ENCODE assay signal across 8 mouse cellular contexts in genomic region chr10:127340577-127341359, GRCm38 (mm10). TPM values are rescaled to one million over a fixed set of nuclear protein-coding genes. Genes with fewer than 3 reads are reported as not detected.
DNase-seq lines count a peak whose midpoint lies in the region; ATAC-seq and TF ChIP-seq lines count a peak whose summit lies in the region.

No protein-coding gene starts in this region.

- ATAC-seq in hindbrain, embryonic 15.5 days (ENCODE audit: low FRiP score, low read depth) = no peak
- ATAC-seq in midbrain, postnatal 0 days (ENCODE audit: low FRiP score) = no peak

- H3K27ac ChIP-seq in layer of hippocampus, adult 2 months = no peak overlapping the region
- 0 out of 2 replicates have a peak overlapping the region, but pooled peaks have one; percentile 28 for H3K27ac ChIP-seq in hindbrain, embryonic 15.5 days (replicated peaks)
- no peak overlapping the region for H3K27ac ChIP-seq in midbrain, postnatal 0 days (ENCODE audit: low read depth, low read length)

- DNase-seq in layer of hippocampus, adult 2 months (ENCODE audit: low spot score in 2 of 2) = no peak
- DNase-seq in layer of hippocampus, adult 9-11 months = no peak
- DNase-seq in embryo, embryonic 11 days = peak; percentile 83
- peak; percentile 42 for DNase-seq in midbrain, postnatal 0 days (ENCODE audit: low spot score)
- DNase-seq in spleen, postnatal 10 days (ENCODE audit: low spot score in 2 of 2) = no peak
- DNase-seq in urinary bladder, postnatal 10 days (ENCODE audit: low spot score) = no peak
- DNase-seq in gastrocnemius, adult 18-20 months (ENCODE audit: low spot score) = no peak

- under 1% methylated on average over 27 of the region's 27 CpGs for WGBS in hindbrain, embryonic 15.5 days
- WGBS in midbrain, postnatal 0 days = under 1% methylated on average over 27 of the region's 27 CpGs

- H3K27me3 ChIP-seq in hindbrain, embryonic 15.5 days = peaks cover 38% of the 10 kb centered on the region
- H3K27me3 ChIP-seq in midbrain, postnatal 0 days (ENCODE audit: insufficient read depth, low read length) = peaks cover 30% of the 10 kb centered on the region

- peak overlapping the region; percentile 51; the same call in 1 of the 2 replicates for H3K4me3 ChIP-seq in layer of hippocampus, adult 2 months
- peak overlapping the region; percentile 36 for H3K4me3 ChIP-seq in hindbrain, embryonic 15.5 days
- H3K4me3 ChIP-seq in midbrain, postnatal 0 days (ENCODE audit: low read depth, low read length) = peak overlapping the region; percentile 26

- no peaks in the 10 kb centered on the region for H3K9me3 ChIP-seq in hindbrain, embryonic 15.5 days
- no peaks in the 10 kb centered on the region for H3K9me3 ChIP-seq in midbrain, postnatal 0 days (ENCODE audit: low read length)

- peak overlapping the region; percentile 66 for H3K4me2 ChIP-seq in hindbrain, embryonic 15.5 days
- H3K4me2 ChIP-seq in midbrain, postnatal 0 days (ENCODE audit: low read depth, low read length, poor library complexity, severe bottlenecking) = peak overlapping the region; percentile 47

- no peak for TF ChIP-seq CTCF in layer of hippocampus, adult 2 months (conservative IDR thresholded peaks at IDR 0.05)
- TF ChIP-seq CTCF in midbrain, postnatal 0 days (IDR thresholded peaks at IDR 0.05) = no peak

- H3K4me1 ChIP-seq in hindbrain, embryonic 15.5 days (replicated peaks) = peaks cover 34% of the 10 kb centered on the region
- H3K4me1 ChIP-seq in midbrain, postnatal 0 days (ENCODE audit: insufficient read depth, low read length) = peaks cover 11% of the 10 kb centered on the region

- H3K36me3 ChIP-seq in hindbrain, embryonic 15.5 days = no peaks in the 10 kb centered on the region
- no peaks in the 10 kb centered on the region for H3K36me3 ChIP-seq in midbrain, postnatal 0 days (ENCODE audit: insufficient read depth, low read length)

- H3K9ac ChIP-seq in hindbrain, embryonic 15.5 days = no peak overlapping the region
- H3K9ac ChIP-seq in midbrain, postnatal 0 days (replicated peaks; ENCODE audit: low read length, poor library complexity, severe bottlenecking) = 0 out of 2 replicates have a peak overlapping the region, but pooled peaks have one; percentile 4

RNA-seq across cellular contexts. Expression of gene Gli1, which starts 1.0 kb away (rescaled TPM):
- 1 to 10 TPM; 2.5 to 3.1 TPM for total RNA-seq in layer of hippocampus, adult 2 months (2021)
- polyA plus RNA-seq in hindbrain, embryonic 15.5 days (2015; fragmentation: Nextera tagmentation; extraction: Ambion mirVana) = 1.6 and 2.0 TPM in 2 replicates
- 4.2 and 6.9 TPM in 2 replicates for total RNA-seq in midbrain, postnatal 0 days (2014; rRNA removed)
- polyA plus RNA-seq in midbrain, postnatal 0 days (2015; fragmentation: Nextera tagmentation; extraction: Ambion mirVana) = 1.0 and 1.1 TPM in 2 replicates
- under 1 TPM; 0.41 to 0.74 TPM for total RNA-seq in gastrocnemius, adult 18-20 months (2021)

RNA-seq across cellular contexts. Expression of gene Inhbe, which starts 13.4 kb away (rescaled TPM):
- not detected for total RNA-seq in layer of hippocampus, adult 2 months (2021)
- 0.09 TPM in 1 of 2 replicates, not detected in the other for polyA plus RNA-seq in hindbrain, embryonic 15.5 days (2015; fragmentation: Nextera tagmentation; extraction: Ambion mirVana)
- not detected in 2 replicates for total RNA-seq in midbrain, postnatal 0 days (2014; rRNA removed)
- polyA plus RNA-seq in midbrain, postnatal 0 days (2015; fragmentation: Nextera tagmentation; extraction: Ambion mirVana) = 0.04 TPM in 1 of 2 replicates, not detected in the other
- not detected for total RNA-seq in gastrocnemius, adult 18-20 months (2021)

RNA-seq across cellular contexts. Expression of gene Arhgap9, which starts 19.0 kb away (rescaled TPM):
- under 1 TPM; 0.56 to 0.79 TPM for total RNA-seq in layer of hippocampus, adult 2 months (2021)
- polyA plus RNA-seq in hindbrain, embryonic 15.5 days (2015; fragmentation: Nextera tagmentation; extraction: Ambion mirVana) = 0.86 and 1.5 TPM in 2 replicates
- total RNA-seq in midbrain, postnatal 0 days (2014; rRNA removed) = 0.24 and 1.2 TPM in 2 replicates
- 0.91 and 1.0 TPM in 2 replicates for polyA plus RNA-seq in midbrain, postnatal 0 days (2015; fragmentation: Nextera tagmentation; extraction: Ambion mirVana)
- under 1 TPM; 0.46 to 0.83 TPM for total RNA-seq in gastrocnemius, adult 18-20 months (2021)

RNA-seq across cellular contexts. Expression of gene Mars, which starts 29.2 kb away (rescaled TPM):
- total RNA-seq in layer of hippocampus, adult 2 months (2021) = 10 to 100 TPM; 55.6 to 60.0 TPM
- 115 and 118 TPM in 2 replicates for polyA plus RNA-seq in hindbrain, embryonic 15.5 days (2015; fragmentation: Nextera tagmentation; extraction: Ambion mirVana)
- 62.6 and 84.3 TPM in 2 replicates for total RNA-seq in midbrain, postnatal 0 days (2014; rRNA removed)
- polyA plus RNA-seq in midbrain, postnatal 0 days (2015; fragmentation: Nextera tagmentation; extraction: Ambion mirVana) = 103 and 112 TPM in 2 replicates
- total RNA-seq in gastrocnemius, adult 18-20 months (2021) = 10 to 100 TPM; 67.5 to 68.8 TPM

RNA-seq across cellular contexts. Expression of gene Inhbc, which starts 29.5 kb away (rescaled TPM):
- not detected for total RNA-seq in layer of hippocampus, adult 2 months (2021)
- not detected in 2 replicates for polyA plus RNA-seq in hindbrain, embryonic 15.5 days (2015; fragmentation: Nextera tagmentation; extraction: Ambion mirVana)
- not detected in 2 replicates for total RNA-seq in midbrain, postnatal 0 days (2014; rRNA removed)
- polyA plus RNA-seq in midbrain, postnatal 0 days (2015; fragmentation: Nextera tagmentation; extraction: Ambion mirVana) = not detected in 2 replicates
- total RNA-seq in gastrocnemius, adult 18-20 months (2021) = not detected

Comparison
In these comparisons a context has a peak if more than half of its experiments do, and no peak if none do; other contexts are left out.
1. DNase-seq: peak in embryo, embryonic 11 days (single experiment) and midbrain, postnatal 0 days (single experiment); none in layer of hippocampus, adult 2 months (0 of 2), layer of hippocampus, adult 9-11 months (single experiment), spleen, postnatal 10 days (0 of 2), urinary bladder, postnatal 10 days (single experiment) and gastrocnemius, adult 18-20 months (single experiment).
2. Peak in every context shown above with its lines, with median percentiles within 50 percentile points of each other: H3K4me3 ChIP-seq.